Mouse (Mus musculus) left cerebral cortex, postnatal 36 days (tissue): ENCODE measurements at regions not wholly inside any gene's neighbourhood (a gene's known extent, or its start where the extent isn't known, plus 50 kb on each side); places are given as distances from the start of the nearest gene placed in this dataset.
"Not testable (repeated sequence)": the region's sequence is repeated elsewhere in the genome, so short reads cannot be mapped to it uniquely, and the experiment has no call there.

Source experiments
- DNase-seq, 2 experiments: peaks; one replicate each; pipeline ENCODE4 v3.0.0; 2021 to 2022; ENCODE audit warnings: low spot score in 2 of 2, mixed read lengths in 1 of 2
- intact Hi-C: fragments of 180-260 bp; cut with DNase I; formaldehyde crosslinking; loops from one replicate; pipeline ENCODE4 v1.15.1; 2025

GRCm38 (mm10) chr16:58136144-58136905, 271.9 kb upstream of the Dcbld2 start:
- no peak for DNase-seq
- intact Hi-C loops: no loop called here

DNA sequence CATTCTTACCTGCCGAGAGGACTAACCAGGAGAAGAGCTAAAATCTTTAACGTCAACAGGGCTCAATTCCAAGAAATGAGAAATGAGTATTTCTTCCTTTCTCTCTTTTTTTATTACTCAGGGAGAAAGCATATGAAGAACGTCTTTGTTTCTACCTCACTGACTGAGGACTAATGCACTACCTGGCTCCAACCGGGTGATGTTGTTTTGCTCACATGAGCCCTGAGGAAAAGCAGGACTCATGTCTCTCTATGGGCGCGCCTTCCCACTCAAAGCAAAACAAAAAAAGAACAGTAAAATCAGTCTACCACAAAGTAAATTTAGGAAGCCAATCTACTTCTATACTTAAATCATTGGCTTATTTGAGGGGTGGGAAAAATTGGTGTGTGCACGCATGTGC, 271.3 kb upstream of the Dcbld2 start:
- no peak for DNase-seq
- intact Hi-C loops: no loop called here

GRCm38 (mm10) chr16:58137728-58138279, 270.4 kb upstream of the Dcbld2 start:
- no peak for DNase-seq
- intact Hi-C loops: no loop called here

DNA sequence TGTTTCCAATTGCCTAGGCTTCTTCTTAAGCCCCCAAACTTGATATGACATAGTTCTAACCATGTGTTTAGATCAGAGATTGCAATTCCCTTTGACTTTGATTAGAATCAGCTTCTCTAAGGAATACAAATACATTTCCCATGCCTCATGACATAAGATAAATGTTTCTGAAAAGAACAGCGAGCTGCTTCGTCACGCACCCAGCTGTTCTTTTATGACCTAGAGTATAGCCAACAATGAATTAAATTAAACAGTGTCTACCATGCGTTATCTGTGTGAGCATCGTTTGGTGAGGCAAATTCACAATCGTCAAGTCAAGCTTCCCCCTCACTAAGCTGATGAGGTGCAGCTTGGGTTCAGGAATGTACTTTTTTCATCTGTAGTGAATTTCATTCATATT, 261.8 kb upstream of the Dcbld2 start:
- no peak for DNase-seq
- intact Hi-C loops: no loop called here

- intact Hi-C loops: no loop called here
- DNase-seq: no peak
Observed at GRCm38 (mm10) chr16:58155538-58155937, 252.7 kb upstream of the Dcbld2 start.

- DNase-seq: no peak
- intact Hi-C loops: no loop called here
Observed at GRCm38 (mm10) chr16:58178744-58179401, 229.4 kb upstream of the Dcbld2 start.

- intact Hi-C loops, DNase-seq: not testable (repeated sequence)
Observed at GRCm38 (mm10) chr16:58179981-58180380, 228.3 kb upstream of the Dcbld2 start.

DNA sequence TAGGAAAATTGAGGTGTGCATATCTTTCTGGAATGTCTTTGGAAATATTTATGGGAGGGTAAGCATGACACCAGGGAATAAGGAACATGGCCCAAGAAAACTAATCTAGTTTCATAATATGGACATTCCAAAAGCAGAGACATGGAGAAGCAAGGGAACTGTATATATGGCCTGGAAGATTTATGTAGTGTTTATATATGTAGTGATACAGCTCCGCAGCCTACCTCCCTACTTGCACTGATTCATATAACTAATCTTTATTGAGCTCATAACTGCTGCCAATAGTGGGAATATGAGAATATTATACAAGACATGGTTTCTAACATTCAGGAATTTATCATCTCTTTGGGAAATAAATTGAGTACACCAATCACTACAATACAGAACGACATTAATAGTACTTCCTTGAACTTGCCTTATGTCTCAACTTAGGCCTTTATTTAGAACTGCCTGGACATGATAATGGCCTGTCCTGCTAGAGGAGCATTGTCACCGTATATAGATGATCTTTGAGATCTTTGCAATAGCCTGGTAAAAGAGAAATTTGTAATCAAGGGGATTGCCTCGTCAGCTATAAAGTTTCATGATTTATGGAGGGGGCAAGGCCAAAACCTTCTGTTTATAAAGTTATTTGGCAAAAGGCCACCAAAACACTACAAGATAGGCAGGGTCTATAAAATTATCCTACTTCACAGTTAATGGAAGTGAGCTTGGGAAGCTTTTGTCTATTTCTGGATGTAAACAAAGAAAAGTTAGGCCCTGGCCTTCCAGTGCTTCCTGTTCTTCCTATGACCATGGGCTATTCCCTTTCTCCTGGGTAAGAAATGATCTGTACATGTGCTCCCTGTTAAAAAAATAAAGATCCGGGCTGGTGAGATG, 213.4 kb upstream of the Dcbld2 start:
- no peak for DNase-seq
- intact Hi-C loops: no loop called here

DNA sequence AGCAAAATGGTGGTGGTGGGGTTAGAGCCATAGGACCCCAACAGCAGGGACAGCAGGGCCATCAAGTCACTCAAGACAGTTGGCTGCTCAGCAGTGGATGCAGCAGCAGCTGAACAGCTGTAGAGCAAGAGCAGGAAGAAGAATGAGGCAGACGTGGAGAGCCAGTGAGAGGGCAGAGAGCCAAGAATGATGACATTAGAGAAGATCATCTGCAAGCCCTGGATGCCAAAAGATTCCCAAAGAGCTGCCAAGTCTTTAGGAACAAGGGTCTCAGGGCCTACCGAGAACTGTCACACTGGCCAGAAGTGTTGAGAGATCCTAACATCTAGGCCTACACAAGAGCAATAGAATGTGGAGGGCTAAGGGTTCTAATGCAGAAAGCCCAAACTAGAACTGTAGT, 196.4 kb upstream of the Dcbld2 start:
- intact Hi-C loops: no loop called here
- DNase-seq: no peak

GRCm38 (mm10) chr16:58234686-58235085, 173.6 kb upstream of the Dcbld2 start:
- intact Hi-C loops: no loop called here

DNA sequence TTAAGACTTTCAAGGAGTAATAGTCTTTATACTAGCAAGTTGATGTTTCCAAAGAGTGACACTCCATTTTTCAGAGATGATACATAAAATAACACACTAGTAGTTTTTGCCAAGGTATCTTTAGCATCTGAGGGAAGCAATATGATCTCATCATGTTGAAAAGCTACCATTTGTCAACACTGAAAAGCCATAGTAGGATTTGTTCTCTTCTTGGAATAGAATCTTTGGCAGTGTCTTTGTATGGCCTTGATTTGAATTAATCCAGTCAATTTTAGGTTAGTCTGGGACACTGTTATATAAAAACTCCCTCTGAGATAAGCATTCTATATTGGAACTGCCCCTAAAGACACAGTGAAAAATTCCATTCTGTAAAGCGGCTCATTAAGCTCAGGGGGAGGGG, 171.4 kb upstream of the Dcbld2 start:
- DNase-seq: no peak

More at GRCm38 (mm10) chr16:58234686-58235085, 173.6 kb upstream of the Dcbld2 start:
- no peak for DNase-seq

GRCm38 (mm10) chr16:58276281-58276680, 132.0 kb upstream of the Dcbld2 start:
- no peak for DNase-seq
- intact Hi-C loops: no loop called here

More for the DNA sequence above, 171.4 kb upstream of the Dcbld2 start:
- intact Hi-C loops: no loop called here

DNA sequence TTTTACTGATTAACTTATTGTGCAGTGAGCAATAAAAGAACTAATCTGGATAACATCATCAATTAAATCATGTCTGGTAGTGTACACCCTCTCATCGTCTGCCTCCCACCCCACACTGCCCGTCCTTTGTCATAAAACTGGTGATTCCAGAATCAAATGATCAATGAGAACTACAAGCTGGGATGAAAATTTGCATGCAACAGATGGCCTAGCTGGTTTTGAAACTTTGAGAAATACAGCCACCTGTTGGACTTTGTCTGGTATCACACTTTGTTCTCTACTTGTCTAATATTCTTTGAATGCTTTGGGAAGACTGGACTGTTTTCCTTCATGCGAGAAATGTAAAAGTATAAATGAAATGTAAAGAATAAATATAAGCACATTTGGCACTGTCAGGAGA, 126.8 kb upstream of the Dcbld2 start:
- DNase-seq: no peak
- intact Hi-C loops: loop anchor here (5.0 kb wide), 1 partner anchor 649 kb away; no protein-coding TSS in a partner anchor

DNA sequence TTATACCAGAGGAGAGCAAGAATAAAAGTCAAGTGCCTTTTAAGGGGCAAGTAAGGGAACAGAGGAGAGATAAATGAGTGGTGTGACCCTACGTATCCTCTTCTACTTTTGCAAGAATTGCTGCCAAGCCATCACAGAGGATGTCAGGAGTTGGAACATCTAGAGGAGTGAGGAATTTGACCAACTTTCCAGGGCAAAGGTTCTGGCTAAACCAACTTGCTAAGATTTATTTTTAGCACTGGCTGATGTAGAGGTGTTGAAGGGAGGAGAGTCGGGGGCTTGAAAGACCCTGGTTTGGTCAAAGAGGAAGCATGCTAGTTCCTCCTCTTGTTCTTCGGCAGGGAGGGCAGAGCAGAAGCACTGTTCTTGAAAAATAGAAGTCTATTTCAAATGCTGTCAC, 113.8 kb upstream of the Dcbld2 start:
- intact Hi-C loops: loop anchor here (10.0 kb wide), 1 partner anchor 630 kb away; no protein-coding TSS in a partner anchor
- no peak for DNase-seq

DNA sequence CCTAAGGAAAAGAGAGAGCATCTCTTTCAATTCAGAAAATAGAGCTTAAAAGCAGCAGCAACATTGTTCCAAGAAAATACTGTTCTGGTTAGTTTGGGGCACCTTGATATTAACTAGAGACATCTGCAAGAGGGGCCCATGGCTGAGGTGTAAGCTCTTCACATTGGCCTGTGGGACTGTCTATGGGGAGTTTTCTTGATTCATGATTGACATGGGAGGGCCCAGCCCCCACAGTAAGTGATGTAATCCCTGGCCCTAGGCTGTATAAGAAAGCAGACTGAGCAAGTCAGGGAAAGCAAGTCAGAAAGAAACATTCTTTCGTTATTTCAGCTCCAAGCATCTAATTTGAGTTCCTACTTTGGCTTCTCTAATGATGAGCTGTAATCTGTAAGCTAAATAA, 113.1 kb upstream of the Dcbld2 start:
- intact Hi-C loops: loop anchor here (5.0 to 10.0 kb wide), 2 partner anchors 377 to 630 kb away; partner anchors contain the start of gene Cpox
- no peak for DNase-seq

DNA sequence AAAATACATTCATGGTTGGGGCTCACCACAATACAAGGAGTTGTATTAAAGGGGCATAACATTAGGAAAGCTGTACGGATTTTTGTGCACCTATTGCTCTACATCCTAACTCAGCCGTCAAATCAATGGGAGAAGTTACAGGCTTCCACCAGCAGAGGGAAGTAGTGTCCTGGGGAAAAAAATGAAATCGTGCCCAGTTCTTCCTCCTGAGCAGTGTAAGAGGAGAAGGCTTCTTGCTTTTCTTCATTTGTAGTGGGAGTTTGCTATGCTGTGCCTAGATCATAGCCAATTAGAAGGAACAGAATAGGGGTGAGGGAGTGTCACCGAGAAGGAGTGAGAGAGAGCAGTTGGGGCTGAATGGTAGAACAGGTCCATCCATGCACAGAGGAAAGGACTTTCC, 108.7 kb upstream of the Dcbld2 start:
- intact Hi-C loops: loop anchor here (2.0 to 10.0 kb wide), 3 partner anchors 151 to 635 kb away; partner anchors contain the start of gene Cpox
- DNase-seq: peak; percentile 32 to 58

DNA sequence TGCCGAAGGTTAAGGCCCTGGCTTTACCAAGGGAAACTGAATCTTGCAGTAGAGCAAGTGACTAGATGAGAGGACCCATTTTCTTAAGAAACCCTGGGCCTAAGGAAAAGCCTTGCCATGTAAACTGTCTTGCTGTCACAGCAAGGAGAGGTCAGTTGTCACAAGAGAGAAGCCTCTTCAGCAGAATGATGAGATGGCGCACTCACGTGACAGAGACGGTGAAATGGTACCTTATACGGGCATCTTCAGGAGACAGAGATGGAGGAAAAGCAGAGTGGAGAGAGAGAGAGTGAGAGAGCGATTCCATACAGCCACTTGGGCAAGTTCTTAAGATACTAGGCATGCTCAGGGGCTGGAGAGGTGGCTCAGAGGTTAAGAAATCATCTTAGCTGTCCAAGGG, 108.1 kb upstream of the Dcbld2 start:
- intact Hi-C loops: loop anchor here (10.0 kb wide), 2 partner anchors 95 to 325 kb away; no protein-coding TSS in a partner anchor
- no peak for DNase-seq

DNA sequence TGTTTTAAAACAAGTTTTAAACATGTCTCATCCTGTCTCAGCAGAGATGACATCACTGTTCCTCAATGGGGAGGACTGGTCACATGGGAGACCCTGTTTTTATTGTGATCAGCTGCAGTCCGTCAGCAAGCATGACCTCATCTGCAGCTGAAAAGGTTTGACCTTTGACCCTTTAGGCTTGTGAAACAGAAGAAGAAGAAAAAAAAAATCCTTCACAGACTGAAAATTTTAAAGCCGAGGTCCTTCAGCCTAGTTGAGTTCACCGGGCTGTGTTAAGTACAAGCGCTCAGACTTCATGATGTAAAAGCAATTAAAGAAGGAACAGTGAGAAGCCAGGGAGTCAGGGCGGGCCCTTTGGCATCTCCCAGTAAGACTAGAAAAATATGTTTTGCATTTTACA, 104.7 kb upstream of the Dcbld2 start:
- intact Hi-C loops: loop anchor here (10.0 kb wide), 2 partner anchors 91 to 321 kb away; no protein-coding TSS in a partner anchor
- no peak for DNase-seq

GRCm38 (mm10) chr16:58316889-58317455, 91.3 kb upstream of the Dcbld2 start:
- no peak for DNase-seq
- intact Hi-C loops: no loop called here
